Mouse (Mus musculus): ENCODE results near the gene Oog4.
"Not testable (repeated sequence)": the region's sequence is repeated elsewhere in the genome, so short reads cannot be mapped to it uniquely, and the experiment has no call there.

The Oog4 gene

DNA sequence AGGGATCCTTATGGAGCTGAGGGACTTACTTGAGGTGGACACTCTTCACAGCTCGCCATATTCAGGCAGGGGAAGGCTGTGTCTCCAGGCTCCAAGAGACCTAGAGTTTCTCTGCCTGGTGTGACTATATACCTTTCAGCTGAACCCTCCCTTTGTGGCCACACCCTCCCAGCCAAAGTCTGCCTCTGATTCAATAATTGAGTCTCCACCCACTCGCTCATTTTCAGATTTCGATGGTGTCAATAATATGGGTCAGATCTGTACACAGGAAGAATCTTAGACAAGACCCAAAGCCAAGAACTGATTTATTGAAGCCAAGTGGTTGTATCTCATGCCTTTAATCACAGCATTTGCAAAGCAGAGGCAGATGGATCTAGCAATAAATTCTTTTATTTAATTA is at the start of gene Oog4:
Gene Oog4, minus strand, starts transcription at position 101 of the 400 bp plus-strand sequence.
- DNase-seq (ENCODE audit: low spot score): no peak

DNA sequence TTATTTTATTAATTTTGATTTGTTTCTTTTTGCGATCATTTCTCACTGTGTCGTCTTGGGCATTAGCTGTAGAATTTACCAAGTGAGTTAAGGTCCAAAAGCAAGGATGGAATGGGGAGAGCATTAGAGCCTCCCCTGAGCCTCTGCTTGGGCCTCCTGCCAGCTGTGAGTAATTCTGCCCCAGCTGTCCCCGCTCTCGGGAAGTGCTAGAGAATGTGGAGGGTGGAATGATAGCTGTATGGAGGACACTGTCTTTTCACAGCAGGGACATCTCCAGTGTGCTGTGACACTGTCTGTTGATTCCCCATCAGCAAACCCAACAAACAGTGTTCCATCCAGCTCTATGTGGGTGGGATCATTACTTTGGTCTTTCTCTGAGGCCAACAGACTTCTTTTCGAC is 23.4 kb downstream of the Oog4 start:
- DNase-seq (ENCODE audit: low spot score): not testable (repeated sequence)

DNA sequence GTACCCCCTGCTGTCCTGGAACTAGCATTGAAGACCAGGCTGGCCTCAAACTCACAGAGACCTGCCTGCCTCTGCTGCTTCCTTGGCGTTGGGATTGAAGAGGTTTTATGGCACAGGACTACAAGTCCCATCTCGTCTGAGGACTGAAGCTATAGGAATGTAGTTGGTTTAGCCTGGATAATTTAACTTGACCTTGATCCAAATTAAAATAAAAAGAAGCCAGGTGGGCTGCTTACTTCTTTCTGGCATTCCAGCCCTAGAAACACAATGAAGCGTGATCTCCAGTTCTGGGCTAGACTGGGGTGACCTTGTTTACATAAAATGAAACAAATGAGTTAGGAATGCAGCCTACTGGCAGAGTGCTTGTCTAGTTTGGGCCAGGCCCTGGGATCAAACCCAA is 36.0 kb downstream of the Oog4 start:
- no peak for DNase-seq (ENCODE audit: low spot score)

DNA sequence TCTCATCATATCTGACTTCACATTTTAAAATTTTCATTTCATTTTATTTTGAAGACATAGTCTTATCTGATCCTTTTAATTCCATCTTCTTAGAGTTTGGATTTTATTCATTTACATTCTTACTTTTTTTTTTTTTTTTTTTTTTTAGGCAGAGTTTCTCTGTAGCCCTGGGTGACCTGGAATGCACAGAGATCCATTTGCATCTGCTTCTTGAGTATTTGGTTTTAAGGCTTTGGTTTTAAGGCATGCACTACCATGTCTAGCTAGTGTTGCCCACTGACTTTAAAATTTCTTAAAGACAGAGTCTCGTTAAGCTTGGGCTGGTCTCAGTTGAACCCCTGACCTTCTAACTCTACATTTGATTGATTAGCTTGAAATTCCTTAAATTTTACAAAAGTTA is 36.5 kb downstream of the Oog4 start:
- no peak for DNase-seq (ENCODE audit: low spot score)

GRCm38 (mm10) chr4:143412219-143413092 is 37.7 kb downstream of the Oog4 start, which contains the start of gene Pramef8:
Gene Pramef8 (plus strand): TSS chr4:143412426.
- DNase-seq (ENCODE audit: low spot score): peak; percentile 87

DNA sequence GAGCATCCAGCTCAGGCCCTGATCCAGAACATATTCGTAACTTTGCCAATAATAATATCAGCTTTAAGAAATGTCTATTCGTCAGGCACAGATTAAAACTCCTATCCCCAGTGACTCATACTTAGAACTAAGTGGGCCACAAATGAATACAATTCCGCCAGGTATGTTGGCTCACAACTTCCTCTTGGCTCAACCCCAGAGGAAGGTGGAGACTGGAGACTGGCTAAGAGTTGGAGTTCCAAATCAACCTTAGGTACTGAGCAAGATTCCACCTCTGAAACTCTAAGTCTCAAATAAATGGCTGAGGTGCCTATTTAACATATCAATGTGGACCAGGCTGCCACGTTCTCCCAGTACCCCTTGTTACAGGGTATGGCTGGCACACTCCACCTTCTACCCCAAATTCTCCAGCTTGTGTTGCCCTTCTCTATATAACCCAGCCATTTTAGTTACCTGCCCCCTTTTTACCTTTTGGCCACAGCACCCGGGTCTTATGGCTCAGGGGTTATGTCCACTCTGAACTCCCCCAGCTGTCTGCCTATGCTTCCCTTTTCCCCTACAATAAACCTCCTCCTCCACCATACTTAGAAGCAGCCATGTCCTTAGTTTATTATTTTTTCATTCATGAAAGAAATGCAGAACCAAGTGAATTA is 38.4 kb downstream of the Oog4 start:
- peak; percentile 1 for DNase-seq (ENCODE audit: low spot score)

- DNase-seq (ENCODE audit: low spot score): no peak
These were observed 55.9 kb downstream of the Oog4 start, which contains the start of gene Pramel1 for GRCm38 (mm10) chr4:143394181-143394580. Gene Pramel1 (plus strand): TSS chr4:143394428.

- DNase-seq (ENCODE audit: low spot score): no peak
These were observed 61.0 kb downstream of the Oog4 start for GRCm38 (mm10) chr4:143388955-143389702.
